Mouse (Mus musculus): ENCODE data around the gene Hist2h3c2.

GRCm38 (mm10) chr3:96219191-96219641 is 19.7 kb downstream of the Hist2h3c2 start:
- TF ChIP-seq CTCF (IDR thresholded peaks at IDR 0.05; ENCODE audit: control insufficient read depth, insufficient read depth, insufficient read length) (no peak), USF1 (IDR thresholded peaks at IDR 0.05; ENCODE audit: low read depth) (no peak), MAX (IDR thresholded peaks at IDR 0.05) (no peak), CEBPB (IDR thresholded peaks at IDR 0.05; ENCODE audit: low read depth) (no peak), MYOG (IDR thresholded peaks at IDR 0.05; ENCODE audit: control insufficient read depth, extremely low read depth, insufficient read length) (no peak)
